Mouse (Mus musculus) liver, embryonic 16.5 days (tissue): ENCODE measurements around the gene 1700006A11Rik. TPM values are rescaled to one million over a fixed set of nuclear protein-coding genes. Genes with fewer than 3 reads are reported as not detected.

Source experiments
- polyA plus RNA-seq: library from polyadenylated mRNA; unstranded; fragments of >200 nt; fragmentation: Nextera tagmentation; extraction: Ambion mirVana; gene quantifications from 2 replicates; pipeline ENCODE4 v1.2.1, GENCODE M21; 2015

1700006A11Rik gene
- polyA plus RNA-seq, 1 experiment from 2014 or later, result not detected

Other genes with a start within 250 kb of the 1700006A11Rik start
- gene Tram1l1, start 105.2 kb downstream of the 1700006A11Rik start, polyA plus RNA-seq, result 0.18 and 0.25 TPM in 2 replicates
- gene 1700003H04Rik, start 155.1 kb upstream of the 1700006A11Rik start, polyA plus RNA-seq, result not detected in 2 replicates